Mouse (Mus musculus) liver, adult 2 months (tissue): Measurements from ENCODE around the gene Ccdc13. TPM values are rescaled to one million over a fixed set of nuclear protein-coding genes. Genes with fewer than 3 reads are reported as not detected.

Experiments used
- DNase-seq: peaks from one replicate; pipeline ENCODE4 v3.0.0-alpha.2; 2011; ENCODE audit warnings: low read depth, low spot score; ENCODE audit errors: extremely low read depth
- H3K27ac ChIP-seq: fragments of 200-500 bp; replicated peaks from 2 replicates; pipeline ENCODE4 v1.5.1; 2012; ENCODE audit warnings: low read depth, mild to moderate bottlenecking, control low read depth, inconsistent platforms, low read length; ENCODE audit not compliant: insufficient read depth
- H3K27me3 ChIP-seq: fragments of 200-500 bp; 2 replicates; pipeline ENCODE4 v1.6.1; 2012; ENCODE audit warnings: mild to moderate bottlenecking, moderate library complexity, low read length, inconsistent platforms; ENCODE audit not compliant: control insufficient read depth, insufficient read depth
- H3K36me3 ChIP-seq: fragments of 200-500 bp; 2 replicates; pipeline ENCODE4 v1.6.1; 2012; ENCODE audit warnings: low read length, inconsistent platforms; ENCODE audit not compliant: control insufficient read depth, insufficient read depth
- H3K4me1 ChIP-seq: fragments of 200-500 bp; 2 replicates; pipeline ENCODE4 v1.6.1; 2011; ENCODE audit warnings: low read length; ENCODE audit not compliant: control insufficient read depth, insufficient read depth
- H3K4me3 ChIP-seq: fragments of 200-500 bp; 2 replicates; pipeline ENCODE4 v1.5.1; 2011; ENCODE audit warnings: low read depth, mild to moderate bottlenecking, control low read depth, low read length, moderate library complexity; ENCODE audit not compliant: insufficient read depth
- H3K79me2 ChIP-seq: fragments of 200-500 bp; 2 replicates; pipeline ENCODE4 v1.6.1; 2012; ENCODE audit warnings: inconsistent platforms, mild to moderate bottlenecking, low read length, moderate library complexity; ENCODE audit not compliant: control insufficient read depth, insufficient read depth
- H3K9ac ChIP-seq: fragments of 200-500 bp; 2 replicates; pipeline ENCODE4 v1.6.1; 2012; ENCODE audit warnings: low read depth, mild to moderate bottlenecking, control low read depth, inconsistent platforms, low read length
- CTCF ChIP-seq: fragments of 200-500 bp; IDR thresholded peaks from 2 replicates; pipeline ENCODE4 v1.5.1; 2011; ENCODE audit warnings: low read depth, low read length, control low read depth
- POLR2A ChIP-seq: fragments of 200-500 bp; IDR thresholded peaks from 2 replicates; pipeline ENCODE4 v1.6.1; 2011; ENCODE audit warnings: low read length, control low read depth; ENCODE audit not compliant: insufficient read depth; ENCODE audit errors: extremely low read depth
- WGBS: fragments of 180-500 bp; shearing (Covaris S2); methylation state at CpG from one replicate; pipeline ENCODE4 v1.1.7; 2018; 5-methylcytosine and 5-hydroxymethylcytosine counted together
- polyA plus RNA-seq: library from polyadenylated mRNA; depleted of rRNA; stranded (reverse); fragments of >200 nt; gene quantifications from 2 replicates; pipeline ENCODE4 v1.2.3, GENCODE M21; 2012
- total RNA-seq: library from RNA; depleted of rRNA; stranded (reverse); fragments of >200 nt; gene quantifications from 2 replicates; pipeline ENCODE4 v1.2.3, GENCODE M21; 2014

Ccdc13 gene
- total and polyA plus RNA-seq, 2 experiments = not detected

GRCm38 (mm10) chr9:121820765-121821164, 18.5 kb downstream of the Ccdc13 start:
- H3K4me1 ChIP-seq = no peaks in the 10 kb centered on the region
- TF ChIP-seq POLR2A (no peak), CTCF (no peak)
- no peak overlapping the region for H3K9ac ChIP-seq
- no peak for DNase-seq
- no peaks in the 10 kb centered on the region for H3K27me3 ChIP-seq
- H3K79me2 ChIP-seq = no peaks in the 10 kb centered on the region
- H3K27ac ChIP-seq = no peak overlapping the region
- WGBS = 80% methylated on average over 5 of the region's 5 CpGs
- H3K36me3 ChIP-seq = no peaks in the 10 kb centered on the region
- no peak overlapping the region for H3K4me3 ChIP-seq

GRCm38 (mm10) chr9:121819771-121820471, 19.3 kb downstream of the Ccdc13 start:
- 65% methylated on average over 7 of the region's 7 CpGs for WGBS
- no peak overlapping the region for H3K4me3 ChIP-seq

GRCm38 (mm10) chr9:121819073-121819770, 20.0 kb downstream of the Ccdc13 start:
- Histone ChIP-seq H3K36me3 (no peaks in the 10 kb centered on the region), H3K4me3 (no peak overlapping the region), H3K9ac (no peak overlapping the region), H3K27ac (0 out of 2 replicates have a peak overlapping the region, but pooled peaks have one; percentile 1), H3K4me1 (no peaks in the 10 kb centered on the region), H3K79me2 (no peaks in the 10 kb centered on the region), H3K27me3 (no peaks in the 10 kb centered on the region)
- DNase-seq = peak; percentile 53
- no peak for TF ChIP-seq CTCF
- TF ChIP-seq POLR2A = no peak
- 61% methylated on average over 9 of the region's 9 CpGs for WGBS

More at GRCm38 (mm10) chr9:121819771-121820471, 19.3 kb downstream of the Ccdc13 start:
- peak; percentile 31 for DNase-seq
- H3K27ac ChIP-seq = 0 out of 2 replicates have a peak overlapping the region, but pooled peaks have one; percentile 1
- H3K9ac ChIP-seq = no peak overlapping the region
- no peaks in the 10 kb centered on the region for H3K27me3 ChIP-seq
- no peak for TF ChIP-seq POLR2A
- TF ChIP-seq CTCF = no peak
- H3K36me3 ChIP-seq = no peaks in the 10 kb centered on the region
- H3K4me1 ChIP-seq = no peaks in the 10 kb centered on the region
- H3K79me2 ChIP-seq = no peaks in the 10 kb centered on the region

GRCm38 (mm10) chr9:121815183-121815582, 24.1 kb downstream of the Ccdc13 start:
- Histone ChIP-seq H3K79me2 (no peaks in the 10 kb centered on the region), H3K9ac (no peak overlapping the region), H3K27ac (no peak overlapping the region), H3K36me3 (no peaks in the 10 kb centered on the region), H3K4me3 (no peak overlapping the region), H3K4me1 (no peaks in the 10 kb centered on the region), H3K27me3 (no peaks in the 10 kb centered on the region)
- no peak for DNase-seq
- 68% methylated on average over 6 of the region's 6 CpGs for WGBS
- no peak for TF ChIP-seq CTCF
- TF ChIP-seq POLR2A = no peak

- Histone ChIP-seq H3K36me3 (no peaks in the 10 kb centered on the region), H3K79me2 (no peaks in the 10 kb centered on the region), H3K9ac (no peak overlapping the region), H3K27me3 (no peaks in the 10 kb centered on the region), H3K4me1 (no peaks in the 10 kb centered on the region; the same call in 1 of the 2 replicates), H3K4me3 (no peak overlapping the region), H3K27ac (no peak overlapping the region)
- TF ChIP-seq CTCF = no peak
- TF ChIP-seq POLR2A = no peak
- no peak for DNase-seq
- 66% methylated on average over 15 of the region's 15 CpGs for WGBS
Observed at GRCm38 (mm10) chr9:121810081-121810821, 29.0 kb downstream of the Ccdc13 start.
